Mouse (Mus musculus): ENCODE data around the gene Triobp.

DNA sequence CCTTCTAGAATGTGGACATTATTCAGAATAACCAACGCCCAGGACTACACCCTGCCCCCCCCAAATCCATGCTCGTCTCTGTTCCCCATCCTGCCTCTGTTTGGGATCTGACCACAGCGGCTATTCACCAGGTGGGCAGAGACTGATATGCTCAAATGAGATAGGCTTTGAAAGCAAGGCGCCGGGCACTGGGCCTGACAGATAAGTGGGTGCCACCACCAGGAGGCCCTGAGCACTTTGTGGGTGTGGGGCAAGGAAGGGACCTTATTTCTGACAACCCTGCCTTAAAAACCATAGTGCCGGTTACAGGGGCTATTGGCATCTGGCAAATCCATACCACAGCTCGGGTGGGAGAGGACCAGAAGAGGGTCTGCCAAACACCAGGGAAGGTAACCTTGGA, 24.8 kb upstream of the Triobp start:
- no peak for TF ChIP-seq CTCF (IDR thresholded peaks at IDR 0.05)
- no peak for TF ChIP-seq POLR2A (IDR thresholded peaks at IDR 0.05; ENCODE audit: insufficient read depth, low read depth, low read length)
